In the genomic region with DNA sequence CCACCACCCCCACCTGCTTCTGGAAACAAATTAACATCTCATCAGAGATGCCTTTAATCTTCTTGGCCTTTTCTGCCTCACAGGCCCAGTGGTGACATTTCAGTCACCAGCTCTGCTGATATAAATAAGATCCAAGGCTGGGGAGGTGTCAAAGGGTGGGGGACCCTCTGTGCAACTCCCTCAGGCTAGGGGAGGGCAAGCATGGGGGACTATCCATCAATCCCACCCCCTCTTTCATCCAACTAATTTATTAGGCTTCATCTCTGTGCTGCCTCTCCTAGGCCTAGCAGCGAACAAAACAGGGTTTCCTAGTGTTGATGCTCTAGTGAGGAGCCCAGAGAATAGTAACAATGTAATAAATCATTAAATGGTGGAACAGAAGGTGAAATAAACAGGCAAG, we compare ENCODE assay signal across 23 mouse cellular contexts. TPM values are rescaled to one million over a fixed set of nuclear protein-coding genes. Genes with fewer than 3 reads are reported as not detected.
DNase-seq lines count a peak whose midpoint lies in the region; ATAC-seq and TF ChIP-seq lines count a peak whose summit lies in the region.
"Had no signal": no experiment of that assay in that cellular context is flagged by ENCODE, and none has a peak within 500 bp of the region (broad histone marks: within the 10 kb centered on the region; RNA-seq: fewer than 3 reads in every experiment).

No protein-coding gene starts in this region.

- no peak overlapping the region for H3K4me3 ChIP-seq in hindbrain, embryonic 13.5 days
- no peak overlapping the region for H3K4me3 ChIP-seq in hindbrain, embryonic 11.5 days (ENCODE audit: low read depth, low read length)
- no peak overlapping the region for H3K4me3 ChIP-seq in midbrain, embryonic 14.5 days (replicated peaks; ENCODE audit: low read depth, low read length)
- no peak overlapping the region for H3K4me3 ChIP-seq in midbrain, embryonic 16.5 days (ENCODE audit: low read depth, low read length)
- no peak overlapping the region for H3K4me3 ChIP-seq in neural tube, embryonic 12.5 days
- H3K4me3 ChIP-seq: embryonic facial prominence, embryonic 10.5 days; forebrain, embryonic 13.5 days; gastrocnemius, adult 2 months; heart, embryonic 10.5 days had no signal

- 42% methylated on average over 1 of the region's 1 CpGs for WGBS in hindbrain, embryonic 13.5 days
- WGBS in hindbrain, embryonic 11.5 days: 58% methylated on average over 1 of the region's 1 CpGs
- WGBS in midbrain, embryonic 14.5 days: 29% methylated on average over 1 of the region's 1 CpGs
- 43% methylated on average over 1 of the region's 1 CpGs for WGBS in midbrain, embryonic 16.5 days
- WGBS in neural tube, embryonic 12.5 days: 14% methylated on average over 1 of the region's 1 CpGs

- no peaks in the 10 kb centered on the region for H3K9me3 ChIP-seq in hindbrain, embryonic 13.5 days
- no peaks in the 10 kb centered on the region for H3K9me3 ChIP-seq in hindbrain, embryonic 11.5 days (ENCODE audit: control insufficient read depth, low read length)
- no peaks in the 10 kb centered on the region for H3K9me3 ChIP-seq in midbrain, embryonic 14.5 days (ENCODE audit: control insufficient read depth, low read length)
- H3K9me3 ChIP-seq in midbrain, embryonic 16.5 days (replicated peaks; ENCODE audit: control insufficient read depth, low read length, poor library complexity, severe bottlenecking): no peaks in the 10 kb centered on the region
- H3K9me3 ChIP-seq in neural tube, embryonic 12.5 days: no peaks in the 10 kb centered on the region
- H3K9me3 ChIP-seq: embryonic facial prominence, embryonic 10.5 days; forebrain, embryonic 13.5 days; heart, embryonic 10.5 days had no signal

- no peak overlapping the region for H3K4me2 ChIP-seq in hindbrain, embryonic 13.5 days
- no peak overlapping the region for H3K4me2 ChIP-seq in hindbrain, embryonic 11.5 days (replicated peaks; ENCODE audit: low read depth, low read length)
- no peak overlapping the region for H3K4me2 ChIP-seq in midbrain, embryonic 14.5 days (ENCODE audit: low read length)
- no peak overlapping the region for H3K4me2 ChIP-seq in midbrain, embryonic 16.5 days (ENCODE audit: low read length)
- H3K4me2 ChIP-seq in neural tube, embryonic 12.5 days (replicated peaks): no peak overlapping the region
- H3K4me2 ChIP-seq: forebrain, embryonic 13.5 days had no signal

- no peaks in the 10 kb centered on the region for H3K36me3 ChIP-seq in hindbrain, embryonic 13.5 days
- H3K36me3 ChIP-seq in hindbrain, embryonic 11.5 days (ENCODE audit: control insufficient read depth, insufficient read depth, low read length): no peaks in the 10 kb centered on the region
- no peaks in the 10 kb centered on the region for H3K36me3 ChIP-seq in midbrain, embryonic 14.5 days (ENCODE audit: control insufficient read depth, insufficient read depth, low read length)
- no peaks in the 10 kb centered on the region for H3K36me3 ChIP-seq in midbrain, embryonic 16.5 days (ENCODE audit: control insufficient read depth, insufficient read depth, low read length)
- H3K36me3 ChIP-seq in neural tube, embryonic 12.5 days: no peaks in the 10 kb centered on the region
- H3K36me3 ChIP-seq: embryonic facial prominence, embryonic 10.5 days; heart, embryonic 10.5 days had no signal

- no peak for TF ChIP-seq CTCF in brain, embryonic 14.5 days (IDR thresholded peaks at IDR 0.05; ENCODE audit: borderline replicate concordance, extremely low read depth, insufficient read depth, insufficient read length)

- no peak for DNase-seq in hindbrain, embryonic 11.5 days (ENCODE audit: low spot score)
- peak; percentile 50 for DNase-seq in midbrain, embryonic 14.5 days
- peak; percentile 46 for DNase-seq in brain, embryonic 14.5 days (ENCODE audit: low read depth)
- DNase-seq in heart, adult 18-20 months: no peak
- DNase-seq in embryo, embryonic 10 days (ENCODE audit: low spot score): no peak
- DNase-seq: adrenal gland, postnatal 14 days; cerebellum, adult 18-20 months; cerebellum, adult 9-11 months; cerebellum, postnatal 36 days; forebrain, postnatal 0 days; gastrocnemius, adult 2 months; gastrocnemius, postnatal 36 days; heart, adult 11 months; heart, postnatal 10 days; heart, postnatal 4 days had no signal

- no peak for ATAC-seq in hindbrain, embryonic 13.5 days (ENCODE audit: low FRiP score)
- ATAC-seq in hindbrain, embryonic 11.5 days (ENCODE audit: low FRiP score): no peak
- ATAC-seq in midbrain, embryonic 14.5 days (ENCODE audit: low FRiP score, low TSS enrichment): peak; percentile 65; the same call in 1 of the 2 replicates
- ATAC-seq in midbrain, embryonic 16.5 days: no peak
- peak; percentile 71; the same call in 1 of the 2 replicates for ATAC-seq in neural tube, embryonic 12.5 days (ENCODE audit: low FRiP score, low read depth)
- ATAC-seq: forebrain, embryonic 13.5 days; forebrain, postnatal 0 days; inflammation-experienced regulatory T-cells, adult 6 months had no signal

- peak overlapping the region; percentile 66 for H3K27ac ChIP-seq in hindbrain, embryonic 13.5 days
- H3K27ac ChIP-seq in hindbrain, embryonic 11.5 days (ENCODE audit: low read depth, low read length): no peak overlapping the region
- H3K27ac ChIP-seq in midbrain, embryonic 14.5 days (replicated peaks; ENCODE audit: low read depth, low read length): peak overlapping the region; percentile 52
- H3K27ac ChIP-seq in midbrain, embryonic 16.5 days (ENCODE audit: low read length): no peak overlapping the region
- H3K27ac ChIP-seq in neural tube, embryonic 12.5 days: no peak overlapping the region
- H3K27ac ChIP-seq: embryonic facial prominence, embryonic 10.5 days; forebrain, embryonic 13.5 days; gastrocnemius, adult 2 months; heart, embryonic 10.5 days had no signal

- H3K4me1 ChIP-seq in hindbrain, embryonic 13.5 days (replicated peaks): peaks cover 39% of the 10 kb centered on the region
- peaks cover 4% of the 10 kb centered on the region; the same call in 1 of the 2 replicates for H3K4me1 ChIP-seq in hindbrain, embryonic 11.5 days (replicated peaks; ENCODE audit: control insufficient read depth, insufficient read depth, low read length)
- peaks cover 14% of the 10 kb centered on the region for H3K4me1 ChIP-seq in midbrain, embryonic 14.5 days (ENCODE audit: control insufficient read depth, insufficient read depth, low read length)
- H3K4me1 ChIP-seq in midbrain, embryonic 16.5 days (ENCODE audit: control insufficient read depth, insufficient read depth, low read length): peaks cover 13% of the 10 kb centered on the region
- peaks cover 14% of the 10 kb centered on the region for H3K4me1 ChIP-seq in neural tube, embryonic 12.5 days

- TF ChIP-seq POLR2A in brain, embryonic 14.5 days (IDR thresholded peaks at IDR 0.05; ENCODE audit: borderline replicate concordance, extremely low read depth, insufficient read depth, insufficient read length, poor library complexity, severe bottlenecking): no peak

- H3K9ac ChIP-seq in hindbrain, embryonic 13.5 days: peak overlapping the region; percentile 24; the same call in 1 of the 2 replicates
- no peak overlapping the region for H3K9ac ChIP-seq in hindbrain, embryonic 11.5 days (ENCODE audit: low read depth, low read length)
- H3K9ac ChIP-seq in midbrain, embryonic 14.5 days (replicated peaks; ENCODE audit: low read length): no peak overlapping the region
- H3K9ac ChIP-seq in midbrain, embryonic 16.5 days (ENCODE audit: low read depth, low read length): no peak overlapping the region
- no peak overlapping the region for H3K9ac ChIP-seq in neural tube, embryonic 12.5 days
- H3K9ac ChIP-seq: forebrain, embryonic 13.5 days; forebrain, postnatal 0 days had no signal

- peaks cover 33% of the 10 kb centered on the region for H3K27me3 ChIP-seq in hindbrain, embryonic 13.5 days
- peaks cover 21% of the 10 kb centered on the region for H3K27me3 ChIP-seq in hindbrain, embryonic 11.5 days (ENCODE audit: control insufficient read depth, insufficient read depth, low read length)
- H3K27me3 ChIP-seq in midbrain, embryonic 14.5 days (ENCODE audit: control insufficient read depth, insufficient read depth, low read length): peaks cover 3% of the 10 kb centered on the region; the same call in 1 of the 2 replicates
- H3K27me3 ChIP-seq in midbrain, embryonic 16.5 days (ENCODE audit: control insufficient read depth, insufficient read depth, low read depth, low read length): no peaks in the 10 kb centered on the region; the same call in 1 of the 2 replicates
- peaks cover 28% of the 10 kb centered on the region for H3K27me3 ChIP-seq in neural tube, embryonic 12.5 days (replicated peaks)

RNA-seq across cellular contexts. Expression of gene Grip2, which starts 17.0 kb away (rescaled TPM):
- 4.3 and 4.6 TPM in 2 replicates for polyA plus RNA-seq in hindbrain, embryonic 13.5 days (2015; fragmentation: Nextera tagmentation; extraction: Ambion mirVana)
- 0.60 and 0.63 TPM in 2 replicates for polyA plus RNA-seq in hindbrain, embryonic 11.5 days (2014; fragmentation: Nextera tagmentation; extraction: Ambion mirVana)
- 7.5 and 7.6 TPM in 2 replicates for polyA plus RNA-seq in midbrain, embryonic 14.5 days (2014; fragmentation: Nextera tagmentation; extraction: Ambion mirVana)
- 7.8 and 10.1 TPM in 2 replicates for polyA plus RNA-seq in midbrain, embryonic 16.5 days (2015; fragmentation: Nextera tagmentation; extraction: Ambion mirVana)
- 18.6 and 21.0 TPM in 2 replicates for polyA plus RNA-seq in brain, embryonic 14.5 days (2012; rRNA removed)
- polyA plus RNA-seq in neural tube, embryonic 12.5 days (2016; fragmentation: Nextera tagmentation; extraction: Ambion mirVana): 4.5 and 4.9 TPM in 2 replicates
- total RNA-seq in heart, adult 18-20 months (2021): 1 to 10 TPM; 7.2 to 7.4 TPM
- total RNA-seq: MEL had no signal

Comparison
In these comparisons a context has a peak if more than half of its experiments do, and no peak if none do; other contexts are left out.
1. ATAC-seq: peak in midbrain, embryonic 14.5 days (single experiment) and neural tube, embryonic 12.5 days (single experiment); none in hindbrain, embryonic 13.5 days (single experiment), hindbrain, embryonic 11.5 days (single experiment) and midbrain, embryonic 16.5 days (single experiment).
2. H3K27ac ChIP-seq: peak in hindbrain, embryonic 13.5 days (single experiment) and midbrain, embryonic 14.5 days (single experiment); none in hindbrain, embryonic 11.5 days (single experiment), midbrain, embryonic 16.5 days (single experiment) and neural tube, embryonic 12.5 days (single experiment).
3. DNase-seq: peak in midbrain, embryonic 14.5 days (single experiment) and brain, embryonic 14.5 days (single experiment); none in hindbrain, embryonic 11.5 days (single experiment), heart, adult 18-20 months (0 of 2) and embryo, embryonic 10 days (single experiment).